Mouse (Mus musculus): ENCODE results near the gene Paf1. TPM values are rescaled to one million over a fixed set of nuclear protein-coding genes. Genes with fewer than 3 reads are reported as not detected.

Paf1 gene
- polyA plus RNA-seq, 1 experiment from 2014 or later, result 60.2 TPM

GRCm38 (mm10) chr7:28437964-28438363 lies 45.2 kb downstream of the Paf1 start:
- Histone ChIP-seq H3K9me3 (replicated peaks; ENCODE audit: low read length) (no peaks in the 10 kb centered on the region), H3K9ac (ENCODE audit: low read depth, low read length) (no peak overlapping the region), H3K36me3 (ENCODE audit: insufficient read depth, low read length) (0 out of 2 replicates have a peak, but pooled peaks cover 4% of the 10 kb centered on the region), H3K4me2 (ENCODE audit: low read length) (no peak overlapping the region), H3K27ac (no peak overlapping the region), H3K27me3 (ENCODE audit: insufficient read depth, low read length) (no peaks in the 10 kb centered on the region), H3K4me1 (replicated peaks; ENCODE audit: insufficient read depth, low read length) (peaks cover 9% of the 10 kb centered on the region), H3K4me3 (replicated peaks; ENCODE audit: low read depth, low read length) (no peak overlapping the region)
- TF ChIP-seq CTCF (IDR thresholded peaks at IDR 0.05; ENCODE audit: low read depth), result no peak
- ATAC-seq (replicated peaks; ENCODE audit: low FRiP score, low read depth), result no peak
- no peak for DNase-seq (ENCODE audit: low spot score)

GRCm38 (mm10) chr7:28438771-28439170 lies 46.0 kb downstream of the Paf1 start:
- Histone ChIP-seq H3K36me3 (ENCODE audit: insufficient read depth, low read length) (no peaks in the 10 kb centered on the region), H3K9ac (ENCODE audit: low read depth, low read length) (no peak overlapping the region), H3K9me3 (replicated peaks; ENCODE audit: low read length) (no peaks in the 10 kb centered on the region), H3K4me3 (replicated peaks; ENCODE audit: low read depth, low read length) (no peak overlapping the region), H3K27me3 (ENCODE audit: insufficient read depth, low read length) (no peaks in the 10 kb centered on the region), H3K27ac (no peak overlapping the region), H3K4me1 (replicated peaks; ENCODE audit: insufficient read depth, low read length) (peaks cover 7% of the 10 kb centered on the region), H3K4me2 (ENCODE audit: low read length) (no peak overlapping the region)
- no peak for DNase-seq (ENCODE audit: low spot score)
- 84% methylated on average over 2 of the region's 2 CpGs for WGBS
- no peak for ATAC-seq (replicated peaks; ENCODE audit: low FRiP score, low read depth)
- no peak for TF ChIP-seq CTCF (IDR thresholded peaks at IDR 0.05; ENCODE audit: low read depth)

- Histone ChIP-seq H3K27me3 (ENCODE audit: insufficient read depth, low read length) (no peaks in the 10 kb centered on the region), H3K4me1 (replicated peaks; ENCODE audit: insufficient read depth, low read length) (no peaks in the 10 kb centered on the region), H3K9ac (ENCODE audit: low read depth, low read length) (no peak overlapping the region), H3K27ac (peak overlapping the region; percentile 58; the same call in 1 of the 2 replicates), H3K4me3 (replicated peaks; ENCODE audit: low read depth, low read length) (no peak overlapping the region), H3K4me2 (ENCODE audit: low read length) (no peak overlapping the region), H3K9me3 (replicated peaks; ENCODE audit: low read length) (no peaks in the 10 kb centered on the region), H3K36me3 (ENCODE audit: insufficient read depth, low read length) (no peaks in the 10 kb centered on the region)
- 41% methylated on average over 2 of the region's 2 CpGs for WGBS
- ATAC-seq (replicated peaks; ENCODE audit: low FRiP score, low read depth), result no peak
- peak; percentile 50 for DNase-seq (ENCODE audit: low spot score)
- peak; percentile 15; the same call in 1 of the 2 replicates for TF ChIP-seq CTCF (IDR thresholded peaks at IDR 0.05; ENCODE audit: low read depth)
These were observed 48.0 kb downstream of the Paf1 start for GRCm38 (mm10) chr7:28440739-28441138.

GRCm38 (mm10) chr7:28441776-28442485 lies 49.2 kb downstream of the Paf1 start:
- no peak for TF ChIP-seq CTCF (IDR thresholded peaks at IDR 0.05; ENCODE audit: low read depth)
- Histone ChIP-seq H3K4me3 (replicated peaks; ENCODE audit: low read depth, low read length) (no peak overlapping the region), H3K9ac (ENCODE audit: low read depth, low read length) (no peak overlapping the region), H3K36me3 (ENCODE audit: insufficient read depth, low read length) (no peaks in the 10 kb centered on the region), H3K9me3 (replicated peaks; ENCODE audit: low read length) (no peaks in the 10 kb centered on the region), H3K27me3 (ENCODE audit: insufficient read depth, low read length) (no peaks in the 10 kb centered on the region), H3K4me2 (ENCODE audit: low read length) (no peak overlapping the region), H3K27ac (no peak overlapping the region), H3K4me1 (replicated peaks; ENCODE audit: insufficient read depth, low read length) (no peaks in the 10 kb centered on the region)
- ATAC-seq (replicated peaks; ENCODE audit: low FRiP score, low read depth) (no peak), DNase-seq (ENCODE audit: low spot score) (no peak)
- 83% methylated on average over 13 of the region's 14 CpGs for WGBS

GRCm38 (mm10) chr7:28442688-28443087 lies 49.9 kb downstream of the Paf1 start:
- Histone ChIP-seq H3K36me3 (ENCODE audit: insufficient read depth, low read length) (no peaks in the 10 kb centered on the region), H3K9ac (ENCODE audit: low read depth, low read length) (no peak overlapping the region), H3K9me3 (replicated peaks; ENCODE audit: low read length) (no peaks in the 10 kb centered on the region), H3K4me1 (replicated peaks; ENCODE audit: insufficient read depth, low read length) (no peaks in the 10 kb centered on the region), H3K4me3 (replicated peaks; ENCODE audit: low read depth, low read length) (no peak overlapping the region), H3K4me2 (ENCODE audit: low read length) (no peak overlapping the region), H3K27me3 (ENCODE audit: insufficient read depth, low read length) (no peaks in the 10 kb centered on the region), H3K27ac (no peak overlapping the region)
- ATAC-seq (replicated peaks; ENCODE audit: low FRiP score, low read depth) (no peak), DNase-seq (ENCODE audit: low spot score) (peak; percentile 69)
- TF ChIP-seq CTCF (IDR thresholded peaks at IDR 0.05; ENCODE audit: low read depth), result no peak
- 44% methylated on average over 4 of the region's 4 CpGs for WGBS

- no peak for ATAC-seq (replicated peaks; ENCODE audit: low FRiP score, low read depth)
- no peak overlapping the region for H3K4me2 ChIP-seq (ENCODE audit: low read length)
- no peak for DNase-seq (ENCODE audit: low spot score)
- H3K4me3 ChIP-seq (replicated peaks; ENCODE audit: low read depth, low read length), result no peak overlapping the region
- H3K36me3 ChIP-seq (ENCODE audit: insufficient read depth, low read length), result no peaks in the 10 kb centered on the region
- no peaks in the 10 kb centered on the region for H3K4me1 ChIP-seq (replicated peaks; ENCODE audit: insufficient read depth, low read length)
- H3K27ac ChIP-seq, result no peak overlapping the region
- no peaks in the 10 kb centered on the region for H3K27me3 ChIP-seq (ENCODE audit: insufficient read depth, low read length)
- no peak for TF ChIP-seq CTCF (IDR thresholded peaks at IDR 0.05; ENCODE audit: low read depth)
- H3K9ac ChIP-seq (ENCODE audit: low read depth, low read length), result no peak overlapping the region
- WGBS, result 86% methylated on average over 13 of the region's 13 CpGs
- H3K9me3 ChIP-seq (replicated peaks; ENCODE audit: low read length), result no peaks in the 10 kb centered on the region
These were observed 51.7 kb downstream of the Paf1 start for GRCm38 (mm10) chr7:28444344-28444974.
